Mouse (Mus musculus): ENCODE results near the gene Ptpn6. TPM values are rescaled to one million over a fixed set of nuclear protein-coding genes. Genes with fewer than 3 reads are reported as not detected.
A peak's percentile ranks its signal among the peaks of the same experiment; 100 is the strongest.

Ptpn6 gene
- total RNA-seq, 2 experiments from 2014 or later = 4.7 TPM

- no peak for DNase-seq (ENCODE audit: low spot score)
- intact Hi-C loops (cut with DNase I) = loop anchor here (5.0 kb wide), 1 partner anchor 95 kb away; no protein-coding TSS in a partner anchor
Measured at GRCm38 (mm10) chr6:124737040-124737439, 1.5 kb downstream of the Ptpn6 start.

DNA sequence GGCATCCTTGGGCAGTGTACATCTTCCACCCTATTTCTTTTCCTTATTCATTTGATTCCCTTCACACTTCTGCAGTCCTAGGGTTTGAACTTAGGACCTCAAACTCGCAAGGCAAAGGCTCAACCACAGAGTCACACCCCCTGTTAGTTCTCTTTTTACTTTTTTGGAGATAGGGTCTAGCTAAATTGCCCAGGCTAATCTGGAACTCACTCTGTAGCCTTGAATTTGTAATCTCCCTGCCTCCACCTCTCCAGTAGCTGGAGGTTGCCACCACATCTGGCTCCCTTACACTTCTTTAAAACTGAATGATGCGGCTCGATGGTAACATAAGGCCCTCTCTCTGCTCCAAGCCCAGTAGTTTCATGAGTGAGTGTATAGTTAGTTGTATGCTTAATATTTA lies 4.1 kb downstream of the Ptpn6 start:
- intact Hi-C loops (cut with DNase I) = no loop called here
- DNase-seq (ENCODE audit: low spot score) = no peak

- intact Hi-C loops (cut with DNase I) = no loop called here
- DNase-seq (ENCODE audit: low spot score) = no peak
Measured at GRCm38 (mm10) chr6:124732476-124733370, 5.8 kb downstream of the Ptpn6 start.

DNA sequence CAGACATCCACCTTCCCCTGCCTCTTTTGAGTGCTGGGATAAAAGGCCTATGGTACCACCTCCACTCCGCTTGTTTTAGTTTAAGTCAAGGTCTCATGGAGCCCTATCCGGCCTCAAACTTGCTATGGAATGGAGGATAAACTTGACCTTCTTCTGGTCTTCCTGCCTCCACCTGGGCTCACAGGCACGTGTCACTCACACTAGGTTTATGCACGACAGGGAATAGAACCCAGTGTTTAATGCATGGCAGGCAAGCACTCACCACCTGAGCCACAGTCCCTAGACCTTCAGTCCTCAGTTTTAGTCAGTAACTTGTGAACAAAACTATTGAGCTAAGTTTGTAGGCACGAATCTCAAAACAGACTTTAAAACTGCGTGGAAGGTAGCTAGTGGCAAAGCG lies 7.5 kb downstream of the Ptpn6 start:
- intact Hi-C loops (cut with DNase I) = no loop called here

DNA sequence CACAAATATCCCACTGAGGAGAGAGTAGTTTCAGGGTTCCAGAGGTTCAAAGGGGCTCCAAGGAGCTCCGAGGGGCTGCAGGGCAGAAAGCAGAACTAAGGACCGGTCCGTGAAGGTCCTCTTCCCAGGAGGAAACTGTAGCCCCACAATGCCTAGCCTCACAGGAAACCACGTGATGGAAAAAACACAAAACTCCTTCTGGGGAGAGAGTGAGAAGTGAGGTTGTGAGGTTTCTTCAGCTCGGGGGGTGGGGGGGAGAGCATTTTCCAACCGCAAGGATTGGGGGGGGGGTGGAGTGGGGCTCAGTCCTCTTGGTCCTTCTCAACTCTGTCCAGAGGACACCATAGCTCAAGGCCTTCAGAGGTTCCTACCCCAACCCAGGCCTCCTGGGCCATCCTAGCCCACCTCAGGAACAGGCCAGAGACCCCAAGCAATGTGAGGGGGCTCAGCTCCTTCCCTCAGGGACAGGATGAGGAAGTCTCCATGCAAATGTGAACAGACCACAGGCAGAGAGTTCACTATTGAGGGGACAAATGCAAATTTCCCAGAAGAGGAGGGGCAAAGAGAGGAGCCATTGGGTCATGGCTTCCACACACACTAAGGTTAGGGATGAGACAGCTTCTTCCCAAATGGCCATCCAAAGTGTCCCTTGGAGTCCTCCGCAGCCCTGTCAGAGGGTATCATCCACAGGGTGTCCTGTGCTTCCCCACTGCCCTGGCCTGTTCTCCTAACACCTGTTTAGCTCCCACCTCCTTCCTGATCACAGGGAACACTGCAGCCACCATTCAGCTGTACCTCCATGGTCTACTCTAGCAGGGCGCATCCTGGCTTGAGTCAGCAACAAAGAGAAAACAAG lies 8.4 kb downstream of the Ptpn6 start:
- no peak for DNase-seq (ENCODE audit: low spot score)
- intact Hi-C loops (cut with DNase I) = no loop called here

More for the DNA sequence above, 7.5 kb downstream of the Ptpn6 start:
- DNase-seq (ENCODE audit: low spot score) = no peak

- DNase-seq (ENCODE audit: low spot score) = no peak
- intact Hi-C loops (cut with DNase I) = no loop called here
Measured at GRCm38 (mm10) chr6:124728621-124729020, 9.9 kb downstream of the Ptpn6 start.

- DNase-seq (ENCODE audit: low spot score) = no peak
- intact Hi-C loops (cut with DNase I) = no loop called here
Measured at GRCm38 (mm10) chr6:124724472-124724871, 14.0 kb downstream of the Ptpn6 start.

DNA sequence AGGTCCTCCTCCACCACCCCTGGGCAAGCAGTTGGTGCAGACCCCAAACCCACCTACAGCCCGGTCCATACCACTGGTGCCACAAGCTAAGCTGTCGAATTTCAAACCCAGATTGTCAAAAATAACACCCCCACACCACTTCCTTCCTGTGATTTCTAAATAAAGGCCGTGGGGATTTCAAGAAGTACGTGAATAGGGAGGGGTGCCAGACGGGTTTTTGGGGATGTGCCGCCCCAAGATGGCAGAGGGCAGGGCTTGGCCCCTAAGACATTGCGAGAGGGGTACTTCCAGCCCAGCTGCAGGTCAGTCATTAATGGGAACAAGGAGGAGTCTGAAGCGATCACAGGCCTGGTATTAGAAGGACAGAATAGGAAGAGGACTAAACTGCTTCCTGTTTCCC lies 15.0 kb downstream of the Ptpn6 start:
- intact Hi-C loops (cut with DNase I) = no loop called here

GRCm38 (mm10) chr6:124722876-124723473 lies 15.5 kb downstream of the Ptpn6 start:
- no peak for DNase-seq (ENCODE audit: low spot score)
- intact Hi-C loops (cut with DNase I) = no loop called here

More for the DNA sequence above, 15.0 kb downstream of the Ptpn6 start:
- no peak for DNase-seq (ENCODE audit: low spot score)

DNA sequence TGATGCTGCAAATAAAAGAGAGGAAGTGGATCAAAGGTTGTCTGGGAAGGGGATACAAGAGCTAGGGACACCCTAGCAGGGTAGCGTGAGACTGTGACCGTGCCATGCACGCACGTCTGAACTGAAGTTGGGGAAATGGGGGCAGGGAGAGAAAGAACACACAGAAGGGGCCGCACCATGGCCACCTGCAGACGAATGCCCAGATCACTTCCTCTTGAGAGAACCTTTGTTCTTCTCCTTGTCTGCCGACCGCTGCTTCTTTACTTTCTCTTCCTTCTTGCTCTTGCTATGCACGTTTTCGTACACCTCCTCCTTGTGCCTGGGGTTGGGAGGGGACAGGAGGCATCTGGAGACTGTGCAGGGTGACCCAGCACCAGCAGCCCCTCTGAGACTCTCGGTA lies 17.6 kb downstream of the Ptpn6 start:
- DNase-seq (ENCODE audit: low spot score) = no peak
- intact Hi-C loops (cut with DNase I) = no loop called here

DNA sequence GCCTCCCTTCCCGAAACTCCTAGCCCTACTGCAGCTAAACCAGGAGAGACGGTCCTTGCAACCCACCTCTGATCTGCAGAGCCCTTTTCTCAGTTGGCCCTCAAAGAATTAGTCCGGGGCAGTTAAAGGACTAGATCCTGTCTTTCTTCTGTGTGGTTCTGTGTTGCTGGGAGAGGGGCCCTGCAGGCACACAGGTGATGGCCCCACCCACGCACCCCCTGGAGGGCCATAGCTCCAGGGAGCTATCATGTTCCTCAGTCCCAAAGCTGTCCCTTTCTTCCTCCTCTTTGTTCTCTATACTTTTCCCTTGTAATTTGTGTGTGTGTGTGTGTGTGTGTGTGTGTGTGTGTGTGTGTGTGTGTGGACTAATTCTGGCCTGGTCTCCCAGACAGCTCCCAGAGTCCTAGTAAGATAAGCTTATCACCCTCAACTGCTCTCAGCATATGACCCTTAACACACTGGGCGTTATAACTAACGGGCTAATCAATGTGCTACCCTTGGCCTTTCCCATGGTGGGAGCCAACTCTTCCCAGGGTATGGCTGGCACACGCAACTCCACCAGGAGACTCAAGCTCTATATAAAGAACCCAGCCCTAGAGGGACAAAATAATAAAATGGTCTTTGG lies 19.0 kb downstream of the Ptpn6 start:
- no peak for DNase-seq (ENCODE audit: low spot score)
- intact Hi-C loops (cut with DNase I) = loop anchor here (10.0 kb wide), 2 partner anchors 285 to 315 kb away; partner anchors contain the start of genes Ing4 and Zfp384

DNA sequence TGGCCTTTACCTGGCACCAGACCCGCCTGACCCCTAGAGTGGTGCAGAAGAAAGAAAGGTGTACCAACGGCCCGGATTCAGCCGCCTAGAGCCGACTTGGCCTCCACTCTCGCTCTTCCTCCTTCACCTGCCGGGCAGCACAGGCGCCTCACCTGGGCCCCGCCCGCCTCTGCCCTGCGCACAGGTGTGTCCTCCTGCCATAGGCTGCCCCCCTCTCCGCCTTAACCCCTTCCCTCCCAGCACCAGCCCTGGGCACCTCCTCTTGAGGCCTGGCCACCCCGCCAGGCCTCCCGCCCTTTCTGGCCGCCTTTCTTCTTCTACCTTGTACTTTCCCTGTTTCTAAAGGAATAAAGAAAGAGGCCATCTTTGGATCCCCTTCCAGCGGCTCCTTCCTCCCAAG lies 19.8 kb downstream of the Ptpn6 start:
- intact Hi-C loops (cut with DNase I) = loop anchor here (10.0 kb wide), 2 partner anchors 286 to 316 kb away; partner anchors contain the start of genes Ing4 and Zfp384
- no peak for DNase-seq (ENCODE audit: low spot score)

GRCm38 (mm10) chr6:124717968-124718367 lies 20.5 kb downstream of the Ptpn6 start:
- no peak for DNase-seq (ENCODE audit: low spot score)
- intact Hi-C loops (cut with DNase I) = loop anchor here (10.0 kb wide), 2 partner anchors 287 to 317 kb away; partner anchors contain the start of genes Ing4 and Zfp384

DNA sequence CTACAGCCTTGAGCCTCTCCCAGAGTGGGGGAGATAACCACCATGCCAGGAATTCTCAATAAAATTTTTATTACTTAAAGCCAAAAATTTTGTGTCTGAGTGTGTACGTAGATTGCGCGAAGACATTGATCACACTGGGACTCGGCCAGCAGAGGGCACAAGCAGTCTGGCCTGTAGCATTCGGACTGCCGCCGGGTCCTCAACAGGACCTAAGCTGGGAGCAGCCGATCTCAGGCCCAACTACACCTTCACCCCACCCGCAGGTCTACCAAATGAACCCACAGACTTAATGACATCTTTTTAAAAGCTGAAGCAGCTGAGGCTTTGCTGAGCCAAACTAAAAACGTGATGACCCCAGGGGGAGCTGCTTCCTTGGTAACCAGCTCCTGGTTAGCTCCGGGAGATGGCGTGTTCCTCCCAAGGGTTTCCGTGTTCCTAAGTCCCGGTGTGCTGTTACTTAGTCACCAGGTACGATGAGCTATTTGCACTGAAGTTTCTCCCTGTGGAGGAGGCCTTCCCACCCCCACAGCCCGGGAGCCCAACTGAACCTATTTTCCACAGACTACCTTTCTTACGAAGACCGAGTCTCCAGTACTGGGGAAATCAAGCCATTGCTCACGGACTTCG lies 21.5 kb downstream of the Ptpn6 start:
- no peak for DNase-seq (ENCODE audit: low spot score)
- intact Hi-C loops (cut with DNase I) = loop anchor here (10.0 kb wide), 2 partner anchors 288 to 318 kb away; partner anchors contain the start of genes Ing4 and Zfp384

GRCm38 (mm10) chr6:124712918-124713317 lies 25.6 kb downstream of the Ptpn6 start:
- intact Hi-C loops (cut with DNase I) = loop anchor here (1.0 to 10.0 kb wide), 4 partner anchors 27 to 322 kb away; partner anchors contain the start of genes Atn1, Gm45234, Ing4 and Zfp384
- no peak for DNase-seq (ENCODE audit: low spot score)

DNA sequence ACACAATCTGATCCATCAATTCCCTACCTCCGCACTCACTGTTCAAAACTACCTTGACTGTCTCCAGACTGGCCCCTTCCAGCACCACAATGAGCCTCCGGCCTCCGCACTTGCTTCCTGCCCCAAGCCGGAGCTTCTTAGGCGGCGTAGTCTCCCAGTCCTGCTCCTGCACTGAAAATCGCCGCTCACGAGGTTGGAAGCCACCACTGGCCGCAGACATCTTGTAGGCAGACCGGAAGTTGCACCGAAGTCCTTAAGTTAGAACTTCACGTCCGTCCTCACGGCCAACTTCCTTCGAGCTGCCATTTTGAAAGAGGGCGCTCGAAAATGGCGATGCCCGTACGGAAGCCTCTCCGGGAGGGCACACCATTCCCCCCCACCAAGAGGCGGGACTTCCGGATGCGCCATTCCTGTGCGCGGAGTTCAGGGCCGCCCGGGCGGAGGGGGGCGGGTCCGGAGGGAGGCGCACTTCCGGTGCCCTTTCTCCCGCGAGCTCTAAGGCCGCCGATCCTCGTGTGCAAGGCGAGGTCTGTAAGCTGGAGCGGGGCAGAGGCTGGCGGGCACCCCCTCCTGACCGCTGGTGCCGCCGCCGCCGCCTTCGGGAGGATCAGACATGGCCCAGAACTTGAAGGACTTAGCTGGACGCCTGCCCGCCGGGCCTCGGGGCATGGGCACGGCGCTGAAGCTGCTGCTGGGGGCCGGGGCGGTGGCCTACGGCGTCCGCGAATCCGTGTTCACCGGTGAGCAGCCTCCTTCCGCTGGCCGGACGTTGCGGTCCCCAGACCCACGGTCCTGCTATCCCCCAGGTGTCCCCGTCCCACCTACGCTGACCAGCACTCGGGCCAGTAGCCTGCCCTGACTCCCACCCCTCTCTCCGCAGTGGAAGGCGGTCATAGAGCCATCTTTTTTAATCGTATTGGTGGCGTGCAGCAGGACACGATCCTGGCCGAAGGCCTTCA lies 26.4 kb downstream of the Ptpn6 start, which contains the start of the genes Emg1 and Phb2:
Gene Emg1, minus strand, starts transcription at position 355 of the 959 bp plus-strand sequence.
Gene Phb2, plus strand, starts transcription at position 513 of the 959 bp plus-strand sequence.
- DNase-seq (ENCODE audit: low spot score) = peak; percentile 94
- intact Hi-C loops (cut with DNase I) = loop anchor here (5.0 to 10.0 kb wide), 3 partner anchors 45 to 323 kb away; partner anchors contain the start of genes Atn1, Gm45234, Ing4 and Zfp384

GRCm38 (mm10) chr6:124708289-124708889 lies 30.1 kb downstream of the Ptpn6 start:
- no peak for DNase-seq (ENCODE audit: low spot score)
- intact Hi-C loops (cut with DNase I) = loop anchor here (2.0 kb wide), 1 partner anchor 46 kb away; the partner anchor contains the start of gene Lpcat3
